Mouse (Mus musculus) c-Kit-negative CD71-positive TER-119-positive erythroid progenitor cells, embryonic 14.5 days (primary cell): ENCODE measurements around the gene Flvcr2.

Experiments
- DNase-seq: peaks from one replicate; pipeline ENCODE4 v3.0.0-alpha.2; 2013; ENCODE audit warnings: low read depth, low spot score

Flvcr2 gene

GRCm38 (mm10) chr12:85729945-85730290, 16.4 kb upstream of the Flvcr2 start:
- no peak for DNase-seq

DNA sequence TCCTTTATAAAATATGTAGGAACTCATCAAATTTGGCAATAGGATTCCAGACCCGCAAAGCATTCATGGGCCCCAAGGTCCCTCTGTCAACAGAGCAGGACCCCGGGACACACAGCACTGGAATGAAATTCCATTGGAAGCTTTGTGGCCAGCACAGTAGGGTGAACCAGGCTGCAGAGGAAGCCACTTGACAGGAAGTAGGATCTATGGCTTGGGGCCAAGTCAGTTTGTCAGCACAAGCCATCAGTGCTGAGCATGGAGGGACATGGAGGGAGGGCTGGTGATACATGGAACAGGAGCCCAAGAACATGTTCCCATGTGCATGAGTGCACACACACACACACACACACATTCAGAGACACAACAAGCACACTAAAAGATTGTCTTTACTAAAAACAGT, 10.1 kb upstream of the Flvcr2 start:
- DNase-seq, result no peak

DNA sequence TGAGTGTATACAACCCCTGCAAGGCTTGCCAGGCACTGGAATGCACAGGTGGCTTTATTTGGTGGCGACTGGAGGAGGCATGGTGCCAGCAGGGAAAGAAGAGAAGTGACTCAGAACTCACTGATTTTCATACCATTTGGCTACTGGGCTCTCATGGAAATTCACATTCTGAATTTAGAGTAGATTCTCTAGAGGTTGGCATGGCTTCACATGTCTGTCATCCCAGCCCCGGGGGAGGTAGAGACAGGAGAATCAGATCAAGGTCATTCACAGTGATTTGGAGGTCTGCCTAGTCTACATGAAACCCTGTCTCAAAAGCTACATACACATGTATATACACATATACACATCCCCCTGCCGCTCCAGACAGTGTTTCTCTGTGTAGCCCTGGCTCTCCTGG, 9.4 kb upstream of the Flvcr2 start:
- no peak for DNase-seq

GRCm38 (mm10) chr12:85746696-85747219, 419 bp downstream of the Flvcr2 start:
- no peak for DNase-seq

- DNase-seq, result no peak
Observed at GRCm38 (mm10) chr12:85747343-85747742, 1.0 kb downstream of the Flvcr2 start.

DNA sequence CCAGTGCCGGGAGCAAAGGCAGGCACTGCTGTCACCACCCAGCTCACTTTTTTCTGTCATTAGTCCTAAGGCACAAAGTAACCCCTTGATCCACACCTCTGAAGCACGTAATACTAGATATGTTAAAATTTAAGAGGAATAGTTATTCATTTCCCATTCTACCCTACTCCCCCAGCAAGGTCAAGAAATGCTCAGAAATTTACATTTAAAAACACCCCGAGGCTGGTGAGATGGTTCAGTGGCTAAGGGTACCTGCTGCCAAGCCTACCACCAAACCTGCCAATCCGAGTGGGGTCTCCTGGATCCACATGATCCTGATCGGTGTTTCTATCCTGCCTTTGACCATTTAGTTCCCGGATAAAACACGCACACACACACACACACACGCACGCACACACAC, 3.5 kb downstream of the Flvcr2 start:
- DNase-seq, result no peak

GRCm38 (mm10) chr12:85752116-85752515, 5.8 kb downstream of the Flvcr2 start:
- DNase-seq, result no peak

DNA sequence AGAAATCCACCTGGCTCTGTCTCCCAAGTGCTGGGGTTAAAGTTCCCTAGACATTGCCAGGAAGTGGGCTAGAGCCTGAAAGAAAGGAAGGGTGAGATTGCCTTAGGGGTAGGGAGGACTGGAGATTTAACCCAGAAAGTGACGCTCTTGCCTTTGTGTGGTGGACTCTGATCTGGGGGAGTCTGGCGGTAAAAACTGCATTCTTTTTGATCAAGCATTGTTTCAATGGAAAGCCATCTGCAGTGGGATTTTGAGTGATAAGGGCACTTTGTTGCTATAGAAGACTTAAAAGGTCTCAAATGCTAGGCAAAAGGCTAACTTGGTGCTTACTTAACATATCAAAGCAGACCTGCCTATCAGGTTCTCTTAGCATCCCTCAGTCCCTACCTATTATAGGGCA, 6.9 kb downstream of the Flvcr2 start:
- DNase-seq, result no peak

GRCm38 (mm10) chr12:85754611-85755265, 8.4 kb downstream of the Flvcr2 start:
- DNase-seq, result no peak

GRCm38 (mm10) chr12:85756455-85756854, 10.1 kb downstream of the Flvcr2 start:
- no peak for DNase-seq

DNA sequence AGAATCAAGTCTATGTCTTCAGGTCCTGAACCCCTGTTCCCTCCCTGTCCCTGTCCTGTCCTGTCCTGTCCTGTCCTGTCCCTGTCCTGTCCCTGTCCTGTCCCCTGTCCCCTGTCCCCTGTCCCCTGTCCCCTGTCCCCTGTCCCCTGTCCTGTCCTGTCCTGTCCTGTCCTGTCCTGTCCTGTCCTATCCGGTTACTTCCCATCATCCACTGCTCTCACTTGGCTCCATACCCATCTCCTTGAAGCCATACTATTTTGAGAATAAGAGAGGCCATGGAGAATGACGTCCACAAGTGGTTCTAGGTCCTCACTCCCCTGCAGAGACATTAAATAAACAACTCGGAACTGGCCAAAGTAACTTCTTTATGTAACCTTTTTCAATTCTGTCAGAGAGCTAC, 10.7 kb downstream of the Flvcr2 start:
- DNase-seq, result no peak

- DNase-seq, result no peak
Observed at GRCm38 (mm10) chr12:85758741-85759140, 12.4 kb downstream of the Flvcr2 start.

DNA sequence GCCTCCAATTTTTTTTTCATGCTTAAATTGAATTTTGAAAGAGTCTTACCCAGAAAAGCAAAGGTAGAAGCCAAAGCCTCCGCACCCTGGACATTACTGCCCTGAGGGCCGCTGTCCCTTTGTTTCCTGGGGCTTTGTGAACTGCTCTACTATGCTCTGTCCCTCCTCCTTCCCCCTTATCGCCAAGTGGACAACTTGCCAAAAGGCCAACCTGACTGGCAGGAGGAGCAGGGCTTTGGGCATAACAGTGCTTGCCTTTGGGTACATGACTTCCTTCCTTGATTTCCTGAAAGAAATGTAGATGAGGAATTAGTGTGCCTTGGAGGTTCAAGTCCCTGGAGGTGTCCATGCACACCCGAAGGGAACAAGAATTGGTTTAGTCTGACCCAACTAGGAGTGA, 15.1 kb downstream of the Flvcr2 start:
- no peak for DNase-seq

- DNase-seq, result no peak
Observed at GRCm38 (mm10) chr12:85764686-85765085, 18.3 kb downstream of the Flvcr2 start.

DNA sequence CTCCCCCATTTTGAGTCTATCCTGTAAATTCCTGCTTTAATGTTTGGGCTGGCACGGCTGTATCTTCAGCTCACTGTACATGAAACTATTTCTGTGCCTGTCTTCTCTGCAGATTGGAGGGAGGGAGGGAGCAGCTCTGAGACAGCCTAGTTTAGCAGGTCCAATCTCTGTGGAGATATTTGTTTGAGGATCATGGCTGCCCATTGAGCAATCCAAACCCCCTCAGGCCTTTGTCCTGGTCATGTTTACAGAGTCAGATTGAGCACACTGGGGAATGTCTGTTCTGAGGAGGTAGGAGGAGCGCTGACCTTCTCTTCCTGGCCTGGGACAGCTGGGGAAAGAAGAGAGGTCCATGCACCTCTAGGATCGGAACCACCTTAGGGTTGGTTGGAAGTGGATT, 19.9 kb downstream of the Flvcr2 start:
- no peak for DNase-seq

DNA sequence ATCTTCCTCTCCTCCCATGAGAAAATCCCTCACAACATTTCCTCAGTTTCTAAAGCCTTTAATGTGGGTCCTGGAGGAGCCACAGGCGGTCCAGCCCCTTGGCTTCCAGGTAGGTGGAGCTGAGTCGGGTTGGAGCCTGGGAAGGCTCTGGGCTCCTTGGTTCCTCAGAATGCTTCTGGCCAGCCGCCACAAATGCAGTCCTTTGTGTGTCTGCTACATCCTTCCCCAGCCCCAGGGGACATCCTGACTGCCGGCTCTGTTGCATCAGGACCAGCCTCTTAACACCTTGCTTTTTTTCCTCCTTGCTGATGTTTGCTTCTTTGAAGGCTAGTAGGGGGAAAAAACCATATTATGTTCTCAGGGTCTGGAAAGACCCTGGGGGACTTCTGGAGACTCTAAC, 21.4 kb downstream of the Flvcr2 start:
- DNase-seq, result no peak

DNA sequence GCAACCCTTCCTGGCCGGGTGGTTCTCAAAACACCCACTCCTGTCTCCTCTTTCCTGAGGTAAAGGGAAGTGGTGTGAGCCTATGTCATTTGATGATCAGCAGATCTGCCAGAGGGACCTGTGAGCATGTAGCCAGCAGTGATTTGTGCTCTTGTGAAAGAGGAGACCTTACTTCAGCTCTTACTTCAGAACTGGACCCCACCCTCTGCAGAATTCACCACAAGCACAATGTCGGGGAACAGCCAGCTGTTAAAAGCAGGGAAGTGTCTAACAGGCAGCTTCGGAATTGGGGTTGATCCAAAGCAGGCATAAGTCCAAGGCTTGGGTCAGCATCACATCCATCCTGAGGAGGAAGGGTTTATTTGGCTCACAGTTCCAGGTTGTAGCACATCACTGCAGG, 25.0 kb downstream of the Flvcr2 start:
- no peak for DNase-seq

GRCm38 (mm10) chr12:85778962-85779361, 32.6 kb downstream of the Flvcr2 start:
- DNase-seq, result no peak

GRCm38 (mm10) chr12:85779707-85780106, 33.4 kb downstream of the Flvcr2 start:
- no peak for DNase-seq

DNA sequence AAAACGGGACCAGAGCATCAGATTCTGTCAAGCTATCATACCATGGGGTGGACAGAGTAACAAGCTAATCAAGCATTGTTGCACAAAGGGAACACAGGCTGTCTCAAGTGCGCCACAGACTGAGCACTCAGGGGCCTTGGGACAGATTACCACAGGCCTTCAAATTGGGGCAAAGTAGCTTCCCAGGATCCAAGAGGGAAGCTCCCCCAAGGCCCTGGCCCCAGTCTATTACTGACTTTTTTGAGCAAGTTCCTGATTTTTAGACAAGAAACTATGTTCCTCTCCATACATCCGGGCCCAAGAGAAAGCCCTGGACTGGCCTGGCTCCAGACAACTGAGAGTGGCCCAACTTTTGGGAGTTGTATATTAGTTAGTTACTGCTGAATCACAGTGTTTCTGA, 35.3 kb downstream of the Flvcr2 start:
- no peak for DNase-seq

GRCm38 (mm10) chr12:85784916-85785815, 38.8 kb downstream of the Flvcr2 start:
- DNase-seq, result no peak

- DNase-seq, result no peak
Observed at GRCm38 (mm10) chr12:85792158-85792557, 45.8 kb downstream of the Flvcr2 start.

GRCm38 (mm10) chr12:85792821-85793346, 46.5 kb downstream of the Flvcr2 start:
- no peak for DNase-seq
